Mouse (Mus musculus) cerebellum, adult 18-20 months (tissue): ENCODE results near the gene Gm45717.

Source experiments
- DNase-seq, 2 experiments: peaks; one replicate each; pipeline ENCODE4 v3.0.0; 2021

The Gm45717 gene

GRCm38 (mm10) chr7:140942341-140942740 is 13.4 kb downstream of the Gm45717 start:
- no peak for DNase-seq

GRCm38 (mm10) chr7:140941222-140942051 is 14.3 kb downstream of the Gm45717 start, which contains the start of gene Pgghg:
Gene Pgghg (plus strand): TSS chr7:140941391.
- DNase-seq: peak; percentile 49 to 57

GRCm38 (mm10) chr7:140939669-140940171 is 16.0 kb downstream of the Gm45717 start:
- no peak for DNase-seq

- DNase-seq: no peak
Measured at GRCm38 (mm10) chr7:140938896-140939295, 16.8 kb downstream of the Gm45717 start.

- DNase-seq: no peak
Measured at GRCm38 (mm10) chr7:140938436-140938835, 17.3 kb downstream of the Gm45717 start.

- DNase-seq: no peak
Measured at GRCm38 (mm10) chr7:140927181-140927580, 28.6 kb downstream of the Gm45717 start.

GRCm38 (mm10) chr7:140923070-140923775 is 32.5 kb downstream of the Gm45717 start:
- peak in 1 of 2 experiments; percentile 17 for DNase-seq

- peak; percentile 85 to 90 for DNase-seq
Measured at GRCm38 (mm10) chr7:140922398-140923069, 33.2 kb downstream of the Gm45717 start.

GRCm38 (mm10) chr7:140921225-140921975 is 34.3 kb downstream of the Gm45717 start:
- DNase-seq: no peak

- no peak for DNase-seq
Measured at GRCm38 (mm10) chr7:140920418-140921029, 35.2 kb downstream of the Gm45717 start, which contains the start of gene Nlrp6. Gene Nlrp6 (plus strand): TSS chr7:140920902.

GRCm38 (mm10) chr7:140919911-140920310 is 35.8 kb downstream of the Gm45717 start:
- DNase-seq: no peak

GRCm38 (mm10) chr7:140914031-140914690 is 41.6 kb downstream of the Gm45717 start:
- DNase-seq: no peak

GRCm38 (mm10) chr7:140912846-140913482 is 42.8 kb downstream of the Gm45717 start:
- no peak for DNase-seq

GRCm38 (mm10) chr7:140912293-140912692 is 43.4 kb downstream of the Gm45717 start:
- DNase-seq: no peak

- peak; percentile 69 to 78 for DNase-seq
Measured at GRCm38 (mm10) chr7:140908634-140909107, 47.1 kb downstream of the Gm45717 start.

GRCm38 (mm10) chr7:140908181-140908580 is 47.6 kb downstream of the Gm45717 start:
- no peak for DNase-seq

- DNase-seq: no peak
Measured at GRCm38 (mm10) chr7:140907697-140908096, 48.0 kb downstream of the Gm45717 start.

GRCm38 (mm10) chr7:140907131-140907530 is 48.6 kb downstream of the Gm45717 start:
- DNase-seq: no peak

- no peak for DNase-seq
Measured at GRCm38 (mm10) chr7:140905642-140906081, 50.1 kb downstream of the Gm45717 start.

GRCm38 (mm10) chr7:140903212-140903611 is 52.5 kb downstream of the Gm45717 start:
- peak; percentile 67 to 83 for DNase-seq
